Mouse (Mus musculus) CH12.LX (cell line): ENCODE data around the gene Gm15294. TPM values are rescaled to one million over a fixed set of nuclear protein-coding genes. Genes with fewer than 3 reads are reported as not detected.

Experiments used
- polyA plus RNA-seq: library from polyadenylated mRNA; unstranded; fragments of >175 nt; gene quantifications from 2 replicates; pipeline ENCODE4 v1.2.1, GENCODE M21; 2012; ENCODE audit warnings: low read depth; ENCODE audit not compliant: insufficient read length
- total RNA-seq, 2 experiments: library from RNA; depleted of rRNA; stranded (reverse); fragments of 300-350 nt in 1 of 2; fragments of >200 nt in 1 of 2; gene quantifications; 2 replicates each; pipeline ENCODE4 v1.2.3; 2012 to 2014

Gm15294 gene
- total and polyA plus RNA-seq, 3 experiments, result 0.47 TPM; not detected in 2

Other genes starting within 250 kb of the Gm15294 start
- gene Irs4, start 150.0 kb downstream of the Gm15294 start, total RNA-seq (2012; rRNA removed), result not detected in 2 replicates
- gene Irs4, start 150.0 kb downstream of the Gm15294 start, total RNA-seq (2014; rRNA removed), result not detected in 2 replicates
- gene Irs4, start 150.0 kb downstream of the Gm15294 start, polyA plus RNA-seq, result not detected in 2 replicates